Mouse (Mus musculus) spleen, postnatal 14 days (tissue): ENCODE data around the gene Dut.

Source experiments
- DNase-seq, 2 experiments: peaks; one replicate each; pipeline ENCODE4 v3.0.0; 2021 to 2022; ENCODE audit warnings: low spot score in 2 of 2

Dut gene

GRCm38 (mm10) chr2:125303764-125304384 is 56.9 kb downstream of the Dut start:
- DNase-seq = no peak

GRCm38 (mm10) chr2:125304746-125305145 is 57.8 kb downstream of the Dut start:
- no peak for DNase-seq

- DNase-seq = no peak
Measured at GRCm38 (mm10) chr2:125305671-125306070, 58.7 kb downstream of the Dut start.
